Mouse (Mus musculus) kidney, postnatal 4 days (tissue): ENCODE measurements around the gene Ugt1a6b.
"Not testable (repeated sequence)": the region's sequence is repeated elsewhere in the genome, so short reads cannot be mapped to it uniquely, and the experiment has no call there.

ENCODE experiments used
- DNase-seq, 2 experiments: peaks; one replicate each; pipeline ENCODE4 v3.0.0; 2021; ENCODE audit warnings: mixed read lengths in 2 of 2

Gene Ugt1a6b

DNA sequence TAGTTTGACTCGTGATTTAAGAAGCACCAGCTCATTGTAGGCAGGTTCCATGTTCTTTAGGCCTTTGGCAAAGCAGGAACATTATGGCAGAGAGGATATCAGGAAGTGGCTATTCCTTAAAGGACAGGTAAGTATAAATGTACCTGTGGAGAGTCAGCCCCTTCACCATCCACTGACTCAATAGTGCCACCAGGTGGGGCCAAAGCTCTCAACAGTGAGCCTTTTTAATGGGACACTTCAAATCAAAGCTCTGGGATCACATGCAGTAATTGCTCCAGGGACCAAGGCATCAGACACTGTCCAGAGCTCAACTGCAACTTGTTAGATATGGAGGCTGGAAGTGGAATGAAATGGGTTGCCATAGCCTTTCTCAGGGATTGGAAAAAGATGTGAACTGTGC, 18.5 kb downstream of the Ugt1a6b start:
- DNase-seq: peak; percentile 62 to 70

DNA sequence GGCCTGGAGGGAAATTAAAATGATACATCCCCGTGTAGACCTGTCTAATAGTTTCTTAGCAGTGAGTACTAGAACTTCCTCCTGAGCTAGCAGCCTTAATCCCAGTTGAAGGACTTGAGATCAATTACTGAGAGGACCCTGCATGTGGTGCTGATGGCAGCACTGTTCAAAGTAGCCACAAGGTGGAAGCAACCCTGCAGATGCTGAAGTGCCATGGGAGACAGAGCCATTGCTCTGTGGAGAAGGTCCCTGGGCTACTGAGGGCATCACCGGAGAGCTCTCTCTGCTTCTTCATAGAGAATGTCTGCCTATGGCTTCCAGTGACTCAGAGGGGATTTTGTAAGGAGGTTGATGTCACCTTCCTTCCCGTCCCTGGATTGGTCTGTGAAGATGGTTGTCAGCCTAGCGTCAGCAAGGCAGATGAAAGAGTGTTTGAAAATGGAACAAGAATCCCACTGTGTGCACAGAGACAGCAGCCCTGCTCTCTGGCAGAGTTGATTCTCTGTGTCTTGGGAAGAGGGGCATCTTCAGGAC, 22.8 kb downstream of the Ugt1a6b start:
- peak; percentile 19 to 51 for DNase-seq

DNA sequence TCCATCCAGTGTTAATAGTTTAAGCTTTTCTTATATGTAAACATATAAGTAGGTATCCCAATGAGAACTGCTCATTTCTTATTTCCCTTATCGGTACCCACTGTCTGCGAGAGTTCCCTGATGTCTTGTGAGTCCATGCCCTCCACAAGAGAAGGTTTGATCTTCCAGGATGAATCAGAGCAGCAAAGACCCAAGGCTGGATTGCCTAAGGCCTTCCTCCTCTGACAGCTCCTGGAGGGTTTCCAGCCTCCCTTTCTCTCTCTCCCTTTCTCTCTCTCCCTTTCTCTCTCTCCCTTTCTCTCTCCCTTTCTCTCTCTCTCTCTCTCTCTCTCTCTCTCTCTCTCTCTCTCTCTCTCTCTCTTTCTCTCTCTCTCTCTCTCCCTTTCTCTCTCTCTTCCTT, 26.0 kb downstream of the Ugt1a6b start:
- not testable (repeated sequence) for DNase-seq

- not testable (repeated sequence) for DNase-seq
Observed at GRCm38 (mm10) chr1:88130223-88130622, 27.2 kb downstream of the Ugt1a6b start.

DNA sequence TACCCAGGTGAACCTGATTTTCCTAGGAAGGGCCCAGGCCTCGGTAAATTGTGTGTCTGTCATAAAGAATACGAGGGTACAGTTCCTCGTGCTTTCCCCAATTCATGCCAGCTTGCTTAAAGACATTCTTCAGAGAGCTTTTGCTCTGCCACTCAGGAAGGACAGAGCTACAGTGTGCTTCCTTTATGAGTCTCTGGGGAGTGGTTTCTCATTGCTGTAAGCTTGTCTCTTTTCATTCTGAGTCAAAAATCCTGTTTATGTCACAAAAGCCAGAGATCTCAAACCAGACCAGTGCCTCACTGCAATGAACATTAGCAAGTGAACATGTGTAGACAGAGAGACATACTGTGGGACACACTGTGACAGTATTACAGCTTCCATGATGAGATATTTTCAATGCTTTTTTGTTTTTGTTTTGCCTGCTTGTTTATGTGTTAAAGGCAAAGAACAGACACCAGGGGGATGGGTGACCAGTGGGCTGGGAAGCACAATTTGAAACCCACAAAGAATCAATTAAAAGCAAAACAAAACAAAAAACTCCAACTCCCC, 30.9 kb downstream of the Ugt1a6b start:
- no peak for DNase-seq

DNA sequence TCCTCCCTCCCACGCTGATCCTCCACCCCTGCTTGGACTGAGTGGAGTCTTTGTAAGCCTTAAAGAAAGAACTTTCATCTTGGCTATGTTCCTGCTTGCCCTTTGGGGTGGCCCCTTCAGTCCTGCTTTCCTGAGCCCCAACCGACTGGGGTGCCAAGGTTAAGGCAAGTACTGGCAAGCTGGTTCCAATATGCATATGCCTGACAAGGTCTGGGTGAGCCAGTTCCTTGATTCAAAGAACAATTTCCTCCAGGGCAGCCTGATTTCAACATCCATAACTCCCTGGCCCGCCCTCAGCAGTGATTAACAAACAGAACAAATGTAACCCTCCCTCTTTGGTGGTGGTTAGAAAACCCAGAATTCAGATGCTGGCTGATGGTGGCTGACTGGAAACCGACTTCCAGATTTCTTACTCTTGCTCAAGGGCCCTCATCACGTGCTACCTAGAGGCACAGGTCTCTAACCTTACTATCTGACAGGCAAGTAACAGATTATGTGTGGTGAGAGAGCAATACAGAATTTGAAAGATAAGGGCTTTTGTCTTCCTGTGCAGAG, 31.5 kb downstream of the Ugt1a6b start, which contains the start of gene Ugt1a6a:
Gene Ugt1a6a (plus strand): TSS at position 353 of the 555 bp plus-strand sequence.
- peak; percentile 36 to 44 for DNase-seq

GRCm38 (mm10) chr1:88135229-88135904, 32.3 kb downstream of the Ugt1a6b start:
- DNase-seq: not testable (repeated sequence)

GRCm38 (mm10) chr1:88136646-88137045, 33.6 kb downstream of the Ugt1a6b start:
- peak in 1 of 2 experiments; percentile 17 for DNase-seq

- DNase-seq: no peak
Observed at GRCm38 (mm10) chr1:88137264-88137663, 34.2 kb downstream of the Ugt1a6b start.

DNA sequence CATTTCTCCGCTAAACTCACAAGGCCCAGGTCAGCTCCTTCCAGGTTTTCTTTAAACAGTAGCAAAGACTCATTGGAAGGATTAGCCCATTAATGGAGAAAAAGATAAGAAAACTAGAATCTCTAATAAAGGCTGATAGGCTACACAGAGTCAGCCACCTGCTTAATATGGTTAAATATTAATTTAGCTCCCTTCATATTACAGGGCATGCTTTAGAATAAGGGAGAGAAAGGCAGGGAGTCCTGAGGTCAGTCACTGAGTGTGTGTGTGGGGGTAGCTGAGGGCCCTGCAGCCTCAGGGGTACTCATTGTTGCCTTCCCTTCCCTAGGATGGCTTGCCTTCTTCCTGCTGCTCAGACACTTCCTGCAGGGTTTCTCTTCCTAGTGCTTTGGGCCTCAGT, 35.1 kb downstream of the Ugt1a6b start:
- DNase-seq: no peak

DNA sequence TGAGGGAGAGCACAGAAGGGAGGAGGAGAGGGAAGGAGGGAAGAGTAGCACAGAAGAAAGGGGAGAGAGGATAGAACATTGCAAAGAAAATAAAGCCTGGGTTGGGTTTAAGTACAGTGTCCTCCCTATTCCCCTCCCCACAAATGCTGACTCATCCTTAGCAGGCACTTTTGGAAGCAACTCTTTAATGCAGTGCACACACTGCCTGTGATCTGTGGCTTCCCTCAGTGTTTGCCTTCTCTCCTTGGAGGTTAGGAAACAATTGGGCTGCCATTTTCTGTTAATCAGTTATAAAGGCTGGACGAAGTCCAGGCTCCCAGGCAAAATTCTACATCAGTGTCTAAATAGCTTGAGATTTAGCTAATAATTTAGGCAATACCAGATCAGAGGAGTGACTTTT, 37.4 kb downstream of the Ugt1a6b start:
- DNase-seq: peak; percentile 36 to 55

- DNase-seq: peak; percentile 82 to 85
Observed at GRCm38 (mm10) chr1:88143966-88144675, 41.1 kb downstream of the Ugt1a6b start.

DNA sequence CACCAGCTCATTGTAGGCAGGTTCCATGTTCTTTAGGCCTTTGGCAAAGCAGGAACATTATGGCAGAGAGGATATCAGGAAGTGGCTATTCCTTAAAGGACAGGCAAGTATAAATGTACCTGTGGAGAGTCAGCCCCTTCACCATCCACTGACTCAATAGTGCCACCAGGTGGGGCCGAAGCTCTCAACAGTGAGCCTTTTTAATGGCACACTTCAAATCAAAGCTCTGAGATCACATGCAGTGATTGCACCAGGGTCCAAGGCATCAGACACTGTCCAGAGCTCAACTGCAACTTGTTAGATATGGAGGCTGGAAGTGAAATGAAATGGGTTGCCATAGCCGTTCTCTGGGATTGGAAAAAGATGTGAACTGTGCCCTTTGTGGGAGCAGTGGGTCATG, 42.2 kb downstream of the Ugt1a6b start:
- peak; percentile 52 to 63 for DNase-seq

DNA sequence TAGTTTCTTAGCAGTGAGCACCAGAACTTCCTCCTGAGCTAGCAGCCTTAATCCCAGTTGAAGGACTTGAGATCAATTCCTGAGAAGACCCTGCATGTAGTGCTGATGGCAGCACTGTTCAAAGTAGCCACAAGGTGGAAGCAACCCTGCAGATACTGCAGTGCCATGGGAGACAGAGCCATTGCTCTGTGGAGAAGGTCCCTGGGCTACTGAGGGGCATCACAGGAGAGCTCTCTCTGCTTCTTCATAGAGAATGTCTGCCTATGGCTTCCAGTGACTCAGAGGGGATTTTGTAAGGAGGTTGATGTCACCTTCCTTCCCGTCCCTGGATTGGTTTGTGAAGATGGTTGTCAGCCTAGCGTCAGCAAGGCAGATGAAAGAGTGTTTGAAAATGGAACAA, 47.1 kb downstream of the Ugt1a6b start:
- DNase-seq: peak; percentile 37 to 55

DNA sequence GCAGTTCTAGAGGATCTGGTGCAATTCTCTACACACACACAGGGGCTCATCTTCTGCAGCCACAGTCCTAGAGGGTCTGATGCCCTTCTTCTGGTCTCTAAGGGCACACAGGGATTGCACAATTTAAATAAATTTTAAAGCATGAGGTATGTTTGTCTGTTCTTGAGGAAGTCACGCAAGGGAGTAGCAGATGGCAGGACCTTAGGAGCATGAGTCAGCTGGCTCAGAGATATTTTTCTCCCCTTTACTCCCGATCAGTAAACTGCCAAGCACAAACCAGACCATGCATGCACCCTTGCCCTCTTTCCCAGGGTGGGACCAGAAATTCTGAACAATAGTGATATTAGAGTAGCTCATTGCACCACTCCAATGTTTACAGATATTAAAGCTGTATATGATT, 55.4 kb downstream of the Ugt1a6b start:
- no peak for DNase-seq

GRCm38 (mm10) chr1:88165711-88166110, 62.7 kb downstream of the Ugt1a6b start, which contains the start of gene Ugt1a5:
Ugt1a5 (plus strand) TSS chr1:88166012.
- DNase-seq: no peak

DNA sequence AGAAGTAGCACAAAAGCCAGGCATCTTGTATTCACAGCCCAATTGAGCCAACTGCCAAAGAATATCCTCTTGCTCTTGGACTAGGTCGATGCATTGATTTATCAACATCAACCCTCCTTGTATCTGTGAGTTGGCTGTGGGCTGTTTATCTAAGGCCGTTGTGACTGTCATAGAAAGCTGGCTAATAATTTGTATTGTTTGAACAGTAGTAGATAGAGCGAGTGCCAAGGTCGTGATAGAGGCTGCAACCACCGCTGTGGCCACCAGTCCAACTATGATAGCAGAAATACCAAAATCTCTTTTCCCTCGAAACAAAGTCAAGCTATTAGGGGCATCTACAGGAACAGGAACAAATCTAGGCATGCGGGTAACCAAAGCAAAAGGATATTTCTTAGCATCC, 69.1 kb downstream of the Ugt1a6b start:
- not testable (repeated sequence) for DNase-seq

- no peak for DNase-seq
Observed at GRCm38 (mm10) chr1:88179657-88180056, 76.6 kb downstream of the Ugt1a6b start.

DNA sequence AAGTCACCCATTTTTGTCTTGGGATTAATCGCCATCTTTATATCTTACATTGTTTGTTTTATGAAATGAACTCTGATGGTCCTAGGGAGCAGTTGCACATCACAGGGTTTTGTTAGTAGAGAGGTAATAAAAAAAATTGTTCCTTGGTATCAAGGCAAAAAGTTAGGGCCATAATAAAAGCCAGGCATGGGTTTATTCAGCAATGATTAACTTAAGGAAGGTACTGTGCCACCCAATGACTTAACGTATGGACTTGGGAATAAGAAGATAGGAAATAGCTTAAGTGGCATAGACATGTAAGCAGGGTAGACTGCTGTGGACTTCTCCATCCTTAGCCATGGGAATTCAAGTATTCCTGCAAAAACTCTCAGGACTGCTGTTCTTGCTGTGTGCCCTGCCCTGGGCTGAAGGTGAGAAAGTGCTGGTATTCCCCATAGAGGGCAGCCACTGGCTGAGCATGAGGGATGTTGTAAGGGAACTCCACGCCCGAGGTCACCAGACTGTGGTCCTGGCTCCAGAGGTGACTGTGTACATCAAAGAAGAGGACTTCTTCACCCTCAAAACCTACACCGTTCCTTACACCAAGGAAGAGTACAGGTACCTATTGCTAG, 83.4 kb downstream of the Ugt1a6b start:
- no peak for DNase-seq

- no peak for DNase-seq
Observed at GRCm38 (mm10) chr1:88192136-88192535, 89.1 kb downstream of the Ugt1a6b start.

DNA sequence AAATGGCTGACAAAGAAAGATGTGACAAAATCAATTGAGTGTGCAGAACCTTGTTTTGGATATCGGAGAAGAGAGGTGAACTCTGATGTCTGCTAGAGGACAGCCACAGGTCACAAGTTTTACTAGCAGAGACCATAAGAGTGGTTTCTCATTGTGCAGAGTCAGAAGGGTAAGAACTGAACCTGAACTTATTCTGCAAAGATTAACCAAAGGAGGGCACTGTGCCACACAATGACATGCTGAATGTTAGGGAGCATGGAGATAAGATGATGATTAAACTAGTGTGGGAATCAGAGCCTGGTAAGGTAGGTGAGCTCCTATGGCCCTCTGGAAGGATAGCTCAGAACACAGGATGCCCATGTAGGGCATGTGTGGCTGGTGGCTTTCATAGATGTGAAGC, 92.6 kb downstream of the Ugt1a6b start:
- peak in 1 of 2 experiments; percentile 47 for DNase-seq

GRCm38 (mm10) chr1:88197443-88197842, 94.4 kb downstream of the Ugt1a6b start:
- no peak for DNase-seq

DNA sequence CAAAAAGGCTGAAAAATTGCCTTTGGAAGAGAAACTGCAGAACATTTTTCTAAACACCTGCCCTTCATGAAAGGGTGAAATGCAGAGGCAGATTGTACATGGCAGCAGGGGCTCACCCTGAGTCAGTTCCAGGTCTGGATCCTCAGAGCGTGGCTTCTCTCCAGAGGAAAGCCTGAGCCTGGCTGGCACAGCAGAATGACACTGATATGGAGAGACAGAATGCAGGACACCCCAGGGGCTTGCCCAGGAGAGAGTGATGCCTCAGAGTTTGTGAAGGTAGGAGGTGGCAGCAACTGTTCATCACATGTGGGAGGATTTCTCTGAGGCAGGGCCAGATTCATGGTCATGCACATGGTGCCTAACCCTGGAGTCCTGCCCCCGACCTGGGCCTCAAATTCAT, 96.9 kb downstream of the Ugt1a6b start:
- no peak for DNase-seq
